Mouse (Mus musculus): ENCODE measurements at regions not wholly inside any gene's neighbourhood (a gene's known extent, or its start where the extent isn't known, plus 50 kb on each side); places are given as distances from the start of the nearest gene placed in this dataset.
"Not testable (repeated sequence)": the region's sequence is repeated elsewhere in the genome, so short reads cannot be mapped to it uniquely, and the experiment has no call there.

- DNase-seq, result no peak
Observed at GRCm38 (mm10) chr15:41283199-41283598, 1149.0 kb downstream of the 9330182O14Rik start.

GRCm38 (mm10) chr15:41286809-41287413, 1152.7 kb downstream of the 9330182O14Rik start:
- DNase-seq, result no peak

GRCm38 (mm10) chr15:41297419-41297818, 1163.3 kb downstream of the 9330182O14Rik start:
- DNase-seq, result no peak

DNA sequence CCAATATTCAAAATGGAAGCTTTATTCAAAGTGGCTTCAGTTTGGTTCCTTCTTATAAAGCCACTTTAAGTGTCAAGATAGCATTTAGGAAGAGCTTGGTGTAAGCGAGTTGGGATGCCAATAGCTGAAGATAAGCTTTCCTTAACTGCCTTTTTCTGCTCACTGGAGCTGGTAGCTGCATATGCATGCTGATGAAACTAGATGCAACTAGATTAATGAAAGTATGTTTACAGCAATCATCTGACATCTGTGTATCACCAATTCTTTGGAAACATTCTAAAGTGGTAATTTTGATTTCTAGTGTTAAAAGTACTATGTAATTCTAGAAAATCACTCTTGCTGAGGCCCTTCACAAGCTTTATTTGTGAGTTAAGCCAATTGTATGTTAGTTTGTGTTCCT, 1172.5 kb downstream of the 9330182O14Rik start:
- no peak for DNase-seq

GRCm38 (mm10) chr15:41311728-41312320, 1177.7 kb downstream of the 9330182O14Rik start:
- no peak for DNase-seq

DNA sequence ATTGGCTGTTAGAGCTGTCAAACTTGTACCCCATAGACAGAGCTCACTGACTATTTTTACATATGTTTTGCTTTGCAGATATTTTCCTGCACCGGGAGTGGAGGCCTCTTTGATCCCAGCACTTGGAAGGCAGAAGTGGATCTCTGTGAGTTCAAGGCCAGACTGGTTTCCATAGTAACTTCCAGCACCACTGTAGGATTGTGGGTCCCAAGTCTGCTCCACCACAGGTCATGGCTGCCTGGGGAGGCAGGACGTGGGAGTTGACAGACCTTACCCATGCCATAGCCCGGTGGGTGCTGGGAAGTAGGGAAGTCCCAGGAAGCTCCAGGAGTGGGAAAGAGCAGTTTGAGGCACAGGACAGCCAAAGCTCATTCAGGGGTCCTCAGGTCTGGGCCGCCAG, 1180.8 kb downstream of the 9330182O14Rik start:
- DNase-seq, result no peak

GRCm38 (mm10) chr15:41325633-41326252, 1191.6 kb downstream of the 9330182O14Rik start:
- peak; percentile 66 for DNase-seq

DNA sequence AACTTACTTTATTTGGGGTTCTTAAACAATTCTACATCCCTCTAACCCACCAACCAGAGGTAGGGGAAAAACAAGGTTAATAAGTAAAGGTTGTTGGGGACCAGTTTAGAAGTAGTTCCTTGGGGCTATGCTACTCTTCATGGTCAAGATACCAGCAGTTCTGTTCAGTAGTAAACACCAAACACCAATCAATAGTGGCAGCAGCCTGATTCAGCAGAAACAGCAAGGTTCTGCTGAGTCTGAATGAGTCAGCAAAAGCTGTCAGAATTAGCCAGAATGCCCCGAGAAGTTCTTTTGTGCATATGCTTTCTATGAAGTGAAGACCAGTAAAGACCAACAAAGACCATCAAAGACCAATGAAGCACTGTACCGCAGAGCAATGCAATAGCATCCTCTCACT, 1195.1 kb downstream of the 9330182O14Rik start:
- no peak for DNase-seq

DNA sequence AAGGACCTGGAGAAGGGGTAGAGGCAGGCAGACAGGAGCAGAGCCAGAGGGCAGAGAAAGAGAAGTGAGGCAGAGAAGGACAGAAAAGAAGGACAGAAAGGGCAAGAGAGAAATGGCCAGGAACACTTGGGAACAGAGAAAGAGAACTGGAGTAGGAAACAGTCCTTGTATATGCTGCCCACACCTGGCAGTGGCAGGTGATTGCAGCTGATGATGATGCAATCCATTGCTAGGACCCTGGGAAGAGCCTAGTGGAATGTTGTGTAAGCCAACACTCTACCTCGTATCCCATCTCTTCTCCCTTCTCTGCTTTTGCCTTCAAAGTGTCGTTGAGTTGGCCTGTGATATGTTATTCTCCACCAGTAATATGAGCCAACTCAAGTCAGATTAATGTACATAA, 1195.9 kb downstream of the 9330182O14Rik start:
- DNase-seq, result no peak

- no peak for DNase-seq
Observed at GRCm38 (mm10) chr15:41332451-41332850, 1198.3 kb downstream of the 9330182O14Rik start.

DNA sequence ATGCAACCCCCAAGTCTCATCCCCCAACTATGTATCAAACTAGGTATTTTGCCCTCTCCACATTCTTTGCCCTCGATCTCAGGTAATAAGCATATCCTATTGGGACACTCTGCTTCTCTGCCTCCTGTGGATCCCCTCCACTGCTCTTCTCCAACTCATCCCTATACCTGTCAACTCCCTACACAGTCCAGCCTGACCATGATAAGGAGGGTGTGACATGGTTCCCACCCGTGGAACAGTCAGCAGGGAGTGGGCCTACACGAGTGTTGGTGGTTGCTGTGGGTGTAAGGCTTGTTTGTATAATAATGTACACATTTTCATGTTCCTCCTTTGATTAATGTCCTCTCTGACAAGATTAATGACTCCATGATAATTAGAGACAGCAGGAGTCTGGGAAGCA, 1199.0 kb downstream of the 9330182O14Rik start:
- no peak for DNase-seq

GRCm38 (mm10) chr15:41340621-41341020, 1206.5 kb downstream of the 9330182O14Rik start:
- not testable (repeated sequence) for DNase-seq

DNA sequence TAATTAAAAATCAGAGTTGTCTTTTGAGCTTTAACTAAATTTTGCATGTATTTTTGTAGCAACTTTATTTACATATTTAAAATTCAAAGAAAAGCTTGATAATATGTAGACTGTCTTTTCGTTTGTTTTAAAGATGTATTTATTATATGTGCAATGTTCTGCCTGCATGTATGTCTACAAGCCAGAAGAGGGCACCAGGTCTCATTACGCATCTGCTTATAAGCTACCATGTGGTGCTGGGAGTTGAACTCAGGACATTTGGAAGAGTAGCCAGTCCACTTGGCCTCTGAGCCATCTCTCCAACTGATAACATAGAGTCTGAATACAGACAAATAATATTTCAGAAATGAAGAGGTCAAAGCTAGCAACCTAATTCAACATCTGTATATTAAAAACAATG, 1211.4 kb downstream of the 9330182O14Rik start:
- DNase-seq, result no peak

DNA sequence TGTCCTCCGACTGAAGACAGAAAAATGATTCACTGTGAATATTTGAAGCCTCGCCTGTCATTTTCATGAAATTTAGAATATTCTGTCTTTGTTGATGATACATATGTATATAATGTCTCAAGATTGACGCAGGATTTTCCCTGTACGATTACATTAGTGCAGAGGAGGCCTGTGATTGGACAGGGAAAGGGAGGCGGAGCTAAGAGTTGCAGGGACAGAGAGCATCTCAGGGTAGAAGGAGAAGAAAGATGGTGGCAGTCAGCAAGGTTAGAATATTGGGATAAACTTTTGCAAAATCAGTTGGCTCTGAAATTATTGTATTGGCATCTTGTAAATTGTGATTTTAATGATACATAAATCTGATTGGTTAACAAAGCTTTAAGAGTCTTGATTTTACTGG, 1213.1 kb downstream of the 9330182O14Rik start:
- no peak for DNase-seq

GRCm38 (mm10) chr15:41352129-41352528, 1218.0 kb downstream of the 9330182O14Rik start:
- no peak for DNase-seq

DNA sequence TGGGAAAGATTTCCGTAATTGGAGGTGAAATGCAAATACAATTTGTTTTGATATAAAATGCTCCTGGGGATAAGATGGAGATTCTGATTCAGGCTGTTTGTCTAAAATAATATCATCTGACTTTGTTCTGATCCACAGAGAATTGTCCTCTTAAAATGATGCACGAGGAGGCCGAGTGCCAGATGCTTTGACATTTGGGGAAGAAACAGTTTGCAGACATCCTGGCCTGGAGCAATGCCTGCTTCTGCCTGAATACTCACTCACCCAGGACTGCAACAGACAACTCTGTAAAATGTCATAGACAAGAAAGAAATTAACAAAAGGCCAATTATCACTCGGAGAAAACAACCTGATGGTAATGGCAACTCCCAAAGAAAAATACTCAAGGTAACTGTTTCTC, 1225.1 kb downstream of the 9330182O14Rik start:
- no peak for DNase-seq

DNA sequence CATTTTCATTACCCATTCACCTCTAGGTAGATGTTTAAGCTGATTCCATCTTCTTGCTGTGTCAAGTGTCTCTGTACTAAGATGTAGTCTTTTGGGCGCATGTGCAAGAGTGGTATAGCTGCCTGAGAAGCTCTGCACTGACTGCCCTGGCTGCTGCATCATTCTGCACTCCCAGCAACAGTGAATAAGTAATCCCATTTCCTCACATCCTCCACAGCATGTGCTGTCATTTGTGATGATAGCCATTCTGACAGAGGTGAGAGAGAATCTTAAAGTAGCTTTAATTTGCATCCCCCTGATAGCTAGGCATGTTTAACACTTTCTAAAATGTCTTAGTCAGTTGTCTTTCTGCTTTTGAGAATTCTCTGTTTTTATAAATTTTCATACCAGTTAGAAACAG, 1240.5 kb downstream of the 9330182O14Rik start:
- DNase-seq, result no peak

DNA sequence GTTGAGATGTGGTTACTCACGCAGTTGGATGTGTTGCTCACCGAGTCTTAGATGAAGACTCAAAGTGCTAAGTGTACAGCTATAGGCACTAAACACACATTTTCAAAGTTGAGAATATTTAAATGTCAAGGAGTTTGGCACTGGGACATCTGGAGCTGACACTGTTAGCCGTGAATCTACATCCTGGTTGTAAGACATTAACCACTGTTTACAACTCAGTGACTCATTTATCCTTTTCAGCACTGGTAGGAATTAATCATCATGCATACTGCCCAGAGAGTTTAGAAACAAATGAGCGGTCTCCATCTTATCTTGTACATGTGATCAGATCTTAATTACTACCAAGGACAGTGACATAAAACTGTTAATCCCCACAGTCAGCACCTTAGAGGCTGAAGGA, 1241.7 kb downstream of the 9330182O14Rik start:
- DNase-seq, result no peak

- no peak for DNase-seq
Observed at GRCm38 (mm10) chr15:41379637-41380036, 1245.5 kb downstream of the 9330182O14Rik start.

DNA sequence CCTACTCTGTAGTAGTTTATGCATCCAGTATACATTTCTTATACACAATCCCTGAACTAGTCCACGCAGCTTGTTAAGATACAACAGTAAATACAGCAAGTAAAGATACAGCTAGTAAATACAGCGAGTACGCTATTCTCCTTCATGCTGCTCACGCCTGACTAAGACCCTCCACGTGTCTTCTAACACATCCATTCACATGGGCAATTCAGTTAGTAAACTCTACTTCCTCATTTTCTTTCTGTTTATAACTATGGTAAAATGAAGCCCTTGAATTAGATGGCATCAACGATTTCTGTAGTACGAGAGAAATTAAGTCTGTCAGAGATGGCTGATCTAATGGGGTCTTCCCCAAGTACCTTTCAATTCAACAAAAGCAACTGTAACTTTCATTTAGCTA, 1246.3 kb downstream of the 9330182O14Rik start:
- no peak for DNase-seq

DNA sequence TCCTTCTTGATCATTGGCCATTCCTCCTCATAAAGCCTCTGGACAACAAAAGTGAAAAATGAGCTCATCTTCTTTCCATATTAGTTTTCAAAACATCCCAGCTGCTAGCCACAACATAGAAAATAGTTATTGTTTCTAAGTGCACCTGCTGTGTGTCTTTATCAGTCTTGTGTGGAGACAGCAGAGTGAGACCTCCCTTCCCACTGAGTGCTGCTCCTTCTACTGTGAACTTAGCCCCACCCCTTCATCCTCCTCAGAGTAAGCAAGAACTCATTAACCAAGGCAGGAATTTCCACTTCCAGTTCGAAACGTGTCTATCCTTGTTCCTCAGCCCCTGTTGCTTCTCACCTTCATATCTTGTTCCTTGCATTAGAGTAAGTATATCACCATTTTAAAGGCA, 1256.5 kb downstream of the 9330182O14Rik start:
- DNase-seq, result no peak

All from lung, postnatal 14 days (tissue).